ENCODE assay signal across 20 mouse cellular contexts in genomic region chr3:95643097-95643496, GRCm38 (mm10). TPM values are rescaled to one million over a fixed set of nuclear protein-coding genes. Genes with fewer than 3 reads are reported as not detected.
DNase-seq lines count a peak whose midpoint lies in the region; ATAC-seq and TF ChIP-seq lines count a peak whose summit lies in the region.
"Had no signal": no experiment of that assay in that cellular context is flagged by ENCODE, and none has a peak within 500 bp of the region (broad histone marks: within the 10 kb centered on the region; RNA-seq: fewer than 3 reads in every experiment).

No protein-coding gene starts in this region.

- ATAC-seq in erythroid progenitor cell, adult 5-6 weeks (replicated peaks; ENCODE audit: low FRiP score, poor library complexity, severe bottlenecking): peak; percentile 48; the same call in 1 of the 2 replicates
- peak; percentile 72 for ATAC-seq in liver, embryonic 12.5 days
- peak; percentile 72 for ATAC-seq in megakaryocyte progenitor cell, adult 5-6 weeks (replicated peaks; ENCODE audit: poor library complexity)
- ATAC-seq in hindbrain, postnatal 0 days: no peak
- no peak for ATAC-seq in CD4-positive, CD25-positive, alpha-beta regulatory T cell, adult 4 months
- ATAC-seq: forebrain, postnatal 0 days; inflammation-experienced regulatory T-cells, adult 6 months had no signal

- no peaks in the 10 kb centered on the region for H3K9me3 ChIP-seq in liver, embryonic 12.5 days (replicated peaks)
- no peaks in the 10 kb centered on the region for H3K9me3 ChIP-seq in hindbrain, postnatal 0 days (ENCODE audit: low read length)
- H3K9me3 ChIP-seq: embryonic facial prominence, embryonic 13.5 days; limb, embryonic 10.5 days; neural tube, embryonic 13.5 days had no signal

- WGBS in liver, embryonic 12.5 days (ENCODE audit: insufficient replicate concordance): 41% methylated on average over 7 of the region's 7 CpGs
- WGBS in hindbrain, postnatal 0 days: 86% methylated on average over 7 of the region's 7 CpGs

- H3K4me3 ChIP-seq in liver, embryonic 12.5 days: no peak overlapping the region
- no peak overlapping the region for H3K4me3 ChIP-seq in hindbrain, postnatal 0 days (ENCODE audit: low read length)
- H3K4me3 ChIP-seq: embryonic facial prominence, embryonic 13.5 days; limb, embryonic 10.5 days; neural tube, embryonic 13.5 days had no signal

- no peak overlapping the region for H3K9ac ChIP-seq in liver, embryonic 12.5 days
- H3K9ac ChIP-seq in hindbrain, postnatal 0 days (replicated peaks; ENCODE audit: low read length): no peak overlapping the region
- H3K9ac ChIP-seq: embryonic facial prominence, embryonic 13.5 days; forebrain, postnatal 0 days; neural tube, embryonic 13.5 days had no signal

- TF ChIP-seq CTCF in hindbrain, postnatal 0 days (IDR thresholded peaks at IDR 0.05; ENCODE audit: low read depth): no peak

- DNase-seq in A20 (ENCODE audit: low read depth, low spot score): peak; percentile 28
- no peak for DNase-seq in hindbrain, postnatal 0 days (ENCODE audit: low spot score)
- DNase-seq in thymus, adult 18-20 months: no peak
- DNase-seq in ovary, postnatal 14 days (ENCODE audit: low spot score): no peak
- DNase-seq: cerebellum, postnatal 10 days; forebrain, postnatal 0 days; heart, postnatal 10 days; kidney, postnatal 4 days; layer of hippocampus, adult 9-11 months; lung, adult 2 months had no signal

- H3K36me3 ChIP-seq in liver, embryonic 12.5 days: peaks cover 27% of the 10 kb centered on the region
- H3K36me3 ChIP-seq in hindbrain, postnatal 0 days (ENCODE audit: insufficient read depth, low read length): peaks cover 6% of the 10 kb centered on the region; the same call in 1 of the 2 replicates

- no peaks in the 10 kb centered on the region for H3K27me3 ChIP-seq in liver, embryonic 12.5 days (replicated peaks)
- no peaks in the 10 kb centered on the region for H3K27me3 ChIP-seq in hindbrain, postnatal 0 days (ENCODE audit: insufficient read depth, low read length)
- H3K27me3 ChIP-seq: embryonic facial prominence, embryonic 13.5 days; neural tube, embryonic 13.5 days had no signal

- peak overlapping the region; percentile 65; the same call in 1 of the 2 replicates for H3K27ac ChIP-seq in liver, embryonic 12.5 days
- no peak overlapping the region for H3K27ac ChIP-seq in hindbrain, postnatal 0 days
- H3K27ac ChIP-seq: embryonic facial prominence, embryonic 13.5 days; limb, embryonic 10.5 days; neural tube, embryonic 13.5 days had no signal

- peaks cover 60% of the 10 kb centered on the region for H3K4me1 ChIP-seq in liver, embryonic 12.5 days
- no peaks in the 10 kb centered on the region for H3K4me1 ChIP-seq in hindbrain, postnatal 0 days (ENCODE audit: insufficient read depth, low read length)
- H3K4me1 ChIP-seq: embryonic facial prominence, embryonic 13.5 days; neural tube, embryonic 13.5 days had no signal

- H3K4me2 ChIP-seq in liver, embryonic 12.5 days: no peak overlapping the region
- no peak overlapping the region for H3K4me2 ChIP-seq in hindbrain, postnatal 0 days (ENCODE audit: low read depth, low read length)
- H3K4me2 ChIP-seq: embryonic facial prominence, embryonic 13.5 days; heart, embryonic 11.5 days; midbrain, embryonic 11.5 days; neural tube, embryonic 13.5 days had no signal

RNA-seq across cellular contexts. Expression of gene Mcl1, which starts 15.5 kb away (rescaled TPM):
- total RNA-seq in erythroid progenitor cell, adult 5-6 weeks (2015; ENCODE audit: low replicate concordance): 161 and 212 TPM in 2 replicates
- 104 and 138 TPM in 2 replicates for total RNA-seq in erythroid progenitor cell, adult 5-6 weeks (2017; ENCODE audit: low replicate concordance)
- polyA plus RNA-seq in liver, embryonic 12.5 days (2016; fragmentation: Nextera tagmentation; extraction: Ambion mirVana): 66.5 and 73.8 TPM in 2 replicates
- 154 and 191 TPM in 2 replicates for total RNA-seq in megakaryocyte progenitor cell, adult 5-6 weeks (2015)
- total RNA-seq in megakaryocyte progenitor cell, adult 5-6 weeks (2017): 131 and 135 TPM in 2 replicates
- total RNA-seq in hindbrain, postnatal 0 days (2014; rRNA removed): 110 and 126 TPM in 2 replicates
- 38.8 and 41.5 TPM in 2 replicates for polyA plus RNA-seq in hindbrain, postnatal 0 days (2015; fragmentation: Nextera tagmentation; extraction: Ambion mirVana)
- polyA plus RNA-seq in CD4-positive, CD25-positive, alpha-beta regulatory T cell, adult 4 months (2017; shearing (Covaris generic)): 10 to 100 TPM; 61.0 to 96.6 TPM

RNA-seq across cellular contexts. Expression of gene Ensa, which starts 18.3 kb away (rescaled TPM):
- 65.4 and 75.3 TPM in 2 replicates for total RNA-seq in erythroid progenitor cell, adult 5-6 weeks (2015; ENCODE audit: low replicate concordance)
- total RNA-seq in erythroid progenitor cell, adult 5-6 weeks (2017; ENCODE audit: low replicate concordance): 117 and 119 TPM in 2 replicates
- 42.9 and 45.0 TPM in 2 replicates for polyA plus RNA-seq in liver, embryonic 12.5 days (2016; fragmentation: Nextera tagmentation; extraction: Ambion mirVana)
- total RNA-seq in megakaryocyte progenitor cell, adult 5-6 weeks (2015): 32.6 and 37.1 TPM in 2 replicates
- 49.7 and 66.8 TPM in 2 replicates for total RNA-seq in megakaryocyte progenitor cell, adult 5-6 weeks (2017)
- total RNA-seq in hindbrain, postnatal 0 days (2014; rRNA removed): 84.3 and 93.8 TPM in 2 replicates
- 136 and 139 TPM in 2 replicates for polyA plus RNA-seq in hindbrain, postnatal 0 days (2015; fragmentation: Nextera tagmentation; extraction: Ambion mirVana)
- polyA plus RNA-seq in CD4-positive, CD25-positive, alpha-beta regulatory T cell, adult 4 months (2017; shearing (Covaris generic)): 10 to 100 TPM; 81.6 to 97.8 TPM

RNA-seq across cellular contexts. Expression of gene Adamtsl4, which starts 44.6 kb away (rescaled TPM):
- total RNA-seq in erythroid progenitor cell, adult 5-6 weeks (2015; ENCODE audit: low replicate concordance): 0.84 TPM in 1 of 2 replicates, not detected in the other
- 0.39 and 1.2 TPM in 2 replicates for total RNA-seq in erythroid progenitor cell, adult 5-6 weeks (2017; ENCODE audit: low replicate concordance)
- 0.30 and 0.35 TPM in 2 replicates for polyA plus RNA-seq in liver, embryonic 12.5 days (2016; fragmentation: Nextera tagmentation; extraction: Ambion mirVana)
- 0.17 and 1.4 TPM in 2 replicates for total RNA-seq in megakaryocyte progenitor cell, adult 5-6 weeks (2015)
- 0.33 TPM in 1 of 2 replicates, not detected in the other for total RNA-seq in megakaryocyte progenitor cell, adult 5-6 weeks (2017)
- 1.0 and 1.6 TPM in 2 replicates for total RNA-seq in hindbrain, postnatal 0 days (2014; rRNA removed)
- polyA plus RNA-seq in hindbrain, postnatal 0 days (2015; fragmentation: Nextera tagmentation; extraction: Ambion mirVana): 1.4 and 2.1 TPM in 2 replicates
- 1 to 10 TPM; 2.3 to 5.2 TPM for polyA plus RNA-seq in CD4-positive, CD25-positive, alpha-beta regulatory T cell, adult 4 months (2017; shearing (Covaris generic))

RNA-seq across cellular contexts. Expression of gene Golph3l, which starts 54.4 kb away (rescaled TPM):
- 73.2 and 104 TPM in 2 replicates for total RNA-seq in erythroid progenitor cell, adult 5-6 weeks (2015; ENCODE audit: low replicate concordance)
- 66.4 and 93.1 TPM in 2 replicates for total RNA-seq in erythroid progenitor cell, adult 5-6 weeks (2017; ENCODE audit: low replicate concordance)
- 29.7 and 30.5 TPM in 2 replicates for polyA plus RNA-seq in liver, embryonic 12.5 days (2016; fragmentation: Nextera tagmentation; extraction: Ambion mirVana)
- total RNA-seq in megakaryocyte progenitor cell, adult 5-6 weeks (2015): 57.3 and 60.3 TPM in 2 replicates
- 40.0 and 66.2 TPM in 2 replicates for total RNA-seq in megakaryocyte progenitor cell, adult 5-6 weeks (2017)
- 17.3 and 18.4 TPM in 2 replicates for total RNA-seq in hindbrain, postnatal 0 days (2014; rRNA removed)
- 19.3 and 20.1 TPM in 2 replicates for polyA plus RNA-seq in hindbrain, postnatal 0 days (2015; fragmentation: Nextera tagmentation; extraction: Ambion mirVana)
- 10 to 100 TPM; 24.6 to 29.6 TPM for polyA plus RNA-seq in CD4-positive, CD25-positive, alpha-beta regulatory T cell, adult 4 months (2017; shearing (Covaris generic))

Comparison
In these comparisons a context has a peak if more than half of its experiments do, and no peak if none do; other contexts are left out.
1. ATAC-seq: peak in erythroid progenitor cell, adult 5-6 weeks (single experiment), liver, embryonic 12.5 days (single experiment) and megakaryocyte progenitor cell, adult 5-6 weeks (single experiment); none in hindbrain, postnatal 0 days (single experiment) and CD4-positive, CD25-positive, alpha-beta regulatory T cell, adult 4 months (single experiment).